Mouse (Mus musculus) v-Abl transformed pro-B cells (cell line): Measurements from ENCODE around the gene 4930470P17Rik.
"Not testable (repeated sequence)": the region's sequence is repeated elsewhere in the genome, so short reads cannot be mapped to it uniquely, and the experiment has no call there.

Experiments
- in situ Hi-C, 2 experiments: fragments of 400-800 bp; cut with MboI; formaldehyde crosslinking; loops; one replicate each; pipeline ENCODE4 v1.15.1; 2025; ENCODE audit not compliant: unreplicated experiment in 2 of 2

The 4930470P17Rik gene

DNA sequence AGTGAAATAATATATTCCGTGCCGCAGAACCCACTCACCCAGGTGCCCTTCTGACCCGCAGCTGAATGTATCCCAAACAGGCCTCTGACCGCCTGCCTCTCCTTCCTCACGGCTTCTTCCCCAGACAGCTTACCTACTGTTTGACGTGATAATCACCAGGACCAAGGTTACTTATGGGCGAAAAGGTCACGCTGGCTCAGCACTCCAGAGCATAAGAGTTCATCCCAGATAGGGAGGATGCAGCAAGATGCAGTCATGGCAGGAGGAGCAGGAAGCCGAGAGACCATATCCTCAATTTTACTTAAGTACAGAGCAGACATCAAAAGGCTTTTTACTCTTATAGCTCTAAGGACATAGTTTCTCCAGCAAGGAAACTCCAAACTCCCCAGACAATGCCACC is at the start of gene 4930470P17Rik:
TSS of gene 4930470P17Rik (minus strand) at position 101 of the 400 bp plus-strand sequence.
- in situ Hi-C loops = no loop called here

DNA sequence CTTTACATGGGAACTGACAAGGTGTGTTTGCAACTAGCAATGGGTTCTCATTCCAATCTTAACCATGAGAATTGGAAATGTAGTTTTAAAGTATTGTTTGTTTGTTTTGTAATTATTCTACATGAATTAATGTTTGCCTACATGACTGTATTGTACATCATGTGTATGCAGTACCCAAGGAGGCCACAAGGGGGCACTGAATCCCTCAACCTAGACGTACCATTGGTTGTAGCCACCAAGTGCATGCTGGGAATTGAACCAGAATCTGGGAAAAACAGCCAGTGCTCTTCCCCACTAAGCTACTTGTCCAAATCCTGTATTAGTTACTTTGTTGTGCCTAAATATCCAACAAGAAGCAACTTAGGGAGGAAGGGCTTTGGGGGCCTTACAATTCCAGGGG is 49.7 kb upstream of the 4930470P17Rik start:
- in situ Hi-C loops = no loop called here

DNA sequence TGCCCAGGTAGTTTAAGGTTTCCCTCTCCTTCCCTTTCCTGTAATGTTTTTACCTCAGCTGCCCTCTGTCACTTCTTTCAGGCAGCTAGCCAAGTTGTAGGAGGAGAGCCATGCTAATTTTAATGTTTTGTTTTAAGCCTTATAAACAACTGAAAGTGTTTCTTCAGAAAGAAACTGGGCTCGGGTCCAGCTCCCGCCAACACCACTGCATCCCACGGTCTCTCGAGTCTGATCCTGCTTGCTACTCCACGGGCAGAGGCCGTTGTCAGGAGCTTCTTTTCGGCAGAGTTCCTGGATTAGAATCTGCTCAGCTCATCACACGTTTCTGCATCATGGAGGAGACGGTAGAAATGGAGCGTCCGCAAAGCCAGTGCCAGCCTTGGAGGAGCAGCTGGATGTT is 46.7 kb upstream of the 4930470P17Rik start:
- in situ Hi-C loops = no loop called here

DNA sequence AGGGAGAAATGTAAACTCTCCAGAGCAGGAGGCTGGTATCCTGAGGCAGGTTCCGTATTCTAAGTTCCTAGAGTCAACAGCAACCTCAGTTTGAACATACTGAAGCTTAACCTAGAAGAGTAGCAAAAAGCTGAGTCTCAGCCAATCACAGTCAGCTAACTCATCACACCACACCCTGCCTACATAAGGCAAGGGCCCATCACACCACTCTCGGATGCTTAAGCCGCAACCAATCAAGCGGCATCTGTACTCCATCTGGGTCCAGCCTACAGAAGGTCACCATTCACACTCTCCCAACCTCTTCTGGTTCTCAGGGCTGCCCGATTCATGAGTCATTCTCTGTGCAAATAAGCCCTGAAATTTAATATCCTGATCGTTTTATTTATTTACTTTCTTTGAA is 44.4 kb upstream of the 4930470P17Rik start:
- in situ Hi-C loops = no loop called here

DNA sequence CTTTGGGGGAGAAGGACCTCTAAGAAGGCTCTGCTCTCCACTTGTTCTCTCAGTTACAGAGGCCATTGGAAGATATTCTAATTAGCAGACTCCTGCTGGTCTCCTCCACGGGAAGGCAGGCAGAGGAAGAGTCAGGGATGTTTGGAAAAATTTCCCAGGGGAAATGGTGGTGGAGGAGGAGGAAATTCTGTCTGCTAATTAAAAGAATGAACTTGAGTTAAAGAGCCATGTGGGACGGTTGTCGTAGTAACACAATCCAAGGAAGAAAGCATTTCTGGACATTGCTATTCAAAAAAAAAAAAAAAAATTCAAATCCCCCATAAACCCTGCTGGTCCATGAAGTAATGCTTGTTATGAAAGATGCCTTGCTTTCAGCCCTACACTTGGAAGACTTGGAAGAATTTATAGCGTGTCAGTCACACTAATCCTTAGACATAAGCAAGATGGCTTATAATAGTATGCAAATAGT is 40.6 kb upstream of the 4930470P17Rik start:
- in situ Hi-C loops = no loop called here

DNA sequence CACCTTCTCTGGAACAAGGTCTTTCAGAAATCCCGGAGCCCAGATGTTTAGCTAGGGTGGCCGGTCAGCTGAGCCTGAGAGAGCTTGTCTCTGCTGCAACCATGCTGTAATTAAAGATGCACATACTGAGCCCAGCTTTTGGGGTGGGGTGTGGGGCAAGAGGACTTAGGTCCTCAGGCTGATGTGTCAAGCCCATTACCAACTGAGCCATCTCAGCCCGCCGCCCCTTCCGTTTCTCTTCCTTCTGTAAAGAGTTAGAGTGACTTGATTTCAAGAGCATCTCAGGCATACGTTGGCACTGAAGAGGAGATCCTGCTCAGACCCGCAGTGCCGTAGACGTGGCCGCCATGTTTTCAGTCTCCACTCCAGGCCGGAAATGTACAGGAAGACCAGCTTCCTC is 38.5 kb upstream of the 4930470P17Rik start:
- in situ Hi-C loops = no loop called here

DNA sequence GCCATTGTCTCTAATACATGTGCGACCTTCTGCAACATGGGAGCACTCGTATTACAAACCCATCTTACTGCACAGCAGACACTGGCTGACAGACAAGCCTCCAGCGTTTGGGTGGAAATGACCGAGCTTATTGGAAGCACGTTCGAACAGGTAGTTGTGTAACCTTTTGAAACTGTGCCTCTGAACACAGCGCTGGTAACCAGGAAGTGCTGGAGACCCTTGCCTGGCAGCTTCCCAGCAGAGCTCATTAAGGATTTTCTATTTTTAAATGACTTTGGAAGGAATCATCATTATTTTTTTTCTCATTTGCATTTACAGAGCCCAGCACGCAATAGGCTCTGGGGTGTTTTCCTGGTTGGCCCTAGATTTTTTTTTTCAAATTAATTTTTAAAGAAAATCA is 36.9 kb upstream of the 4930470P17Rik start:
- in situ Hi-C loops = no loop called here

DNA sequence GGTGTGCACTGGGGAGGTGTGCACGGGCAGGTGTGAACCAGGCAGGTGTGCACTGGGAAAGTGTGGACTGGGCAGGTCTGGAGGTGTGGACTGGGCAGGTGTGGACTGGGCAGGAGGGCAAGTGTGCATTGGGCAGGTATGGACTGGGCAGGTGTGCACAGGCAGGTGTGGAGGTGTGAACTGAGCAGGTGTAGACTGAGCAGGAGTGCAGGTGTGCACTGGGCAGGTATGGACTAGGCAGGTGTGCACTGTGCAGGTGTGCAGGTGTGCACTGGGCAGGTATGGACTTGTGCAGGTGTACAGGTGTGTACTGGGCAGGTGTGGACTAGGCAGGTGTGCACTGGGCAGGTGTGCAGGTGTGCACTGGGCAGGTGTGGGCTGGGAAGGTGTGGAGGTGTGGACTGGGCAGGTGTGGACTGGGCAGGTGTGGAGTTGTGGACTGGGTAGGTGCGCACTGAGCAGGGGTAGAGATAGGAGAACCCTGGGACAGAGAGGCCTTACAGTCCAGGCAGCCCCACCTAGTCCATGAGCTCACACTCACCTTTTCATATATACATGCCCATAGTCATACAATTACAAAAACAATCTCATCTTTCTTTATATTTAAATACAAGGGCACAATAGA is 31.3 kb upstream of the 4930470P17Rik start:
- in situ Hi-C loops = no loop called here

DNA sequence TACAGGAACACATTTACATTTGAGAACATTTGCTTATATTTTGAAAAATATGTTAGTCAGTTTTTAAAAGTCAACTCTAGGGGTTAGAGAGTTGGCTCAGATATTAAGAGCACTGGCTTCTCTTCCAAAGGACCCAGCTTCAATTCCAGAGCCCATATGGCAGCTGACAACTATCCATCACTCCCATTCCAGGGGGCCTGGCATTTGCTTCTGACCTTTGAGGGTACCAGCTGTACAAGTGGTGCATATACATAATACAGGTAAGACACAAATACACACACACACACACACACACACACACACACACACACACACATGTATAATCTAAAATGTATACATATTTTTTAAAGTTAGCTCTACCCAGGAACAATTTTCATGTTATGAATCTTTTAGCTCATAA is 30.6 kb upstream of the 4930470P17Rik start:
- in situ Hi-C loops = no loop called here

DNA sequence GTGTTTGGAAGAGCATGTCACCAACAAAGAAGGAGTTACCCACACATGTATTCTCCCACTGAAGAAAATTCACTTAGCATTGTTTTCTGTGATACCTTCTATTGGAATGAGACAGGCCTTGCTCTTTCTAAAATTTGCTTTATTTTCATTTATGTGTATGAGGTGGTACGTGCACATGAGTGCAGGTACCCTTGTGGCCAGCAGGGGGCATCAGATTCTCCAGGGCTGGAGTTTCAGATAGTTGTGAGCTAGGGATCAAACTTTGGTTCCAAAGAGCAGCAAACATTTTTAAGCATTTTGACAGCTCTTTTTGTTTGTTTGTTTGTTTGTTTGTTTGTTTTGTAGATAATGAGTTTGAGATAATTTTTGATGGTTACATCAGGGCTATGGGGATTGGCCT is 29.6 kb upstream of the 4930470P17Rik start:
- in situ Hi-C loops = no loop called here

DNA sequence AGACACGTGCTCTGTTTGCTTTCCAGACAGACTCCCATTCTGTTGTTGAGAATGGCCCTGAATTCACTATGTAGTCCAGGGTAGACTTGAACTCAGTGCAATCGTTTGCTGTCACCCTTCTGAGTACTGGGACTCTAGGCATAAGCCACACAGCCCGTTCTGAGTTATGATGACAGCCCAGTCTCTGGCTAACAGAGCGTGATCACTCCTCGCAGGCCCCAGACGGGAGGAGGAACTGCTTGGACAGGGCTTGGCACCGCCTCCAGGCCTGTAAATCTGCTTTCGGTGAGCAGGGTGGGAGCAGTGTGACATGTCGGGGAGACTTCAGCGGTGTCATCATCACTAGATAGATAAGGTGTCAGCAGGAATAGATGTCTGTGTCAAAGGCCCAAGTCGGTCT is 28.7 kb upstream of the 4930470P17Rik start:
- in situ Hi-C loops = no loop called here

DNA sequence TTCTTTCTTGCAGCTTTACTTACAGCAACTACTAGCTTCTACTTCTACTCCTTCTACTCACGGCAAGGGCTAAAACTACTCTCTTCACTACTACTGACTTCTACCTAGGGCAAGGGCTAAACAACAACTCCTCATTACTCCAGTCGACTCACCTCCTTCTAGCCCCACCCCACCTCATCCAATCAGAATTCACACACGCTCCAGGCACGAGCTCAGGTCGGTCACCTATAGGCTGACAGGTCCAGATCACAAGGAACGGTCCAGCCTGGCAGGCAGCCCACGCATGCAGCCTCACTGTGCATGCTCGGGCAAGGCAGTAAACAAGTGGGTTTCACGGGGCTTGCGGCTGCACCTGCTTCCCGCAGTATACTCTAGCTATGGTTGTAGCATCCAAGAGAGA is 26.2 kb upstream of the 4930470P17Rik start:
- in situ Hi-C loops = not testable (repeated sequence)

DNA sequence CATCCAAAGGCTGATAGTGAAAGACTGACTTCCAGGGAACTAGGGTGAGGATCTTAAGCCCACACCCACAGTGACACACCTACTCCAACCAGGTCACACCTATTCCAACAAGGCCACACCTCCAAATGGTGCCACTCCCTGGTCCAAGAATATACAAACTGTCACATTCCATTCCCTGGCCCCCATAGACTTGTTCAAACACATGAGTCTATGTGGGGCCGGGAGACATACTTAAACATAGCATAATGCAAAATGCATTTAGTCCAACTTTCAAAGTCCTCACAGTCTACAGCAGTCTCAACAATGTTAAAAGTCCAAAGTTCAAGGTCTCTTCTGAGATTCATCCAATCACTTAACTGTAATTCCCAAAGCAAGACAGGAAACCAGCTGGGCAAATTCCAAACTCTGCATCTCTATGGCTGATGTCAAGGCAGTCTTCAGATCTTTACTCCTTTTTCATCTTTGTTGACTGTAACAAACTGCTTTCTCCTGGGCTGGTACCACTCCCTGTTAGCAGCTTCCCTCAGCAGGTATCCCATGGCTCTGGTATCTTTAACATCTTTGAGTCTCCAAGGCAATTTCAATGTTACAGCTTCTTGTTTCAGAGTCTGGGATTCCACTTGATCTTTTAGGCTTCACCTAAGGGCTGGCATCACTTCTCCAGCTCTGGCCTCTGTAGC is 22.5 kb upstream of the 4930470P17Rik start:
- in situ Hi-C loops = not testable (repeated sequence)

DNA sequence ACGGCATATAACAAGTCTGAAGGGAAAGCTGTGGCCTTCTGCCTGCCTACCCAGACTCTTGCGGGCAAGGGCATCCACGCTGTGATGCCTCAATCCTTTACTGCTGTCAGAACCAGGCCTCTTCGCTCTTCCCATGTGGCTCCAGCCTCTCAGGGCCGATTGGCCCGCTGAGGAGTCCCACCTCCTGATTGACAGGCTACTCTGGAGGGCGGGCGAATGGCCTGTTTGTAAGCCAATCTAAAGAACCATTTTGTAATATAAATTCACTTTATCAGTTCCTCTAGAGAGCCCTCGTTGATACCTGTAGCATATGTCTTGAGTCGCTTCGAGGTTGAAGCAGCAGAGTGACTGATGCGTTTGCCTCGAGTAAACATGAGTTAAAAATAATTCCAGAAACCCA is 21.2 kb upstream of the 4930470P17Rik start:
- in situ Hi-C loops = no loop called here

DNA sequence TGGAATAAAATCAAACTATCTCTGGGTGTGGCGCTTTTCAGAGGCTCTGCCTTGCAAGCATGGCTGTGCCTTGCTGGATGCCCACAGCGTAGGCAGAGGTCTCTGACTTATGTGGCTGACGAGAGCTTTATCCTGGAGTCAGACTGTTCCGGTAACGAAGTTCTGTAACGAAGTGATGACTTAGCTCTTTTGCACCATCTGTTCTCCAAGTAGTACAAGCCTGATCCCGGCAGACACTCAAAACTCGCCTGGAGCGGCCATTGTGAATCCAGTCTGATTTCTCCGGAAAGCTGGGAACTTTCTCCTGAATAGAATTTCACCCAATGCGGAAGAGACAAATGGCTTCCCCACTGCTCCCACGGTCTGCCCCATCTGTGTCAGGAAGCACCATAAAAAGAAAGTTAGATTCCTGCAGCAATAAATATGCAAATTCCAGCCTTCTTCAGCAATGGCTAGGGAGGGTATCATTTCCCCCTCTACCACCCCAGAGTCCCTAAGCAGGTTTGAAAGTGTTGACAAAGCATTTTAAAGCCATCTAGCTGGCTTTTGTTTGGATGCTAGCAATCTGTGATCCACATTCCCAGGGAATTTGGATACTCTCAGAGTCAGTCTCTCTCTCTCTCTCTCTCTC is 17.2 kb upstream of the 4930470P17Rik start:
- in situ Hi-C loops = no loop called here

DNA sequence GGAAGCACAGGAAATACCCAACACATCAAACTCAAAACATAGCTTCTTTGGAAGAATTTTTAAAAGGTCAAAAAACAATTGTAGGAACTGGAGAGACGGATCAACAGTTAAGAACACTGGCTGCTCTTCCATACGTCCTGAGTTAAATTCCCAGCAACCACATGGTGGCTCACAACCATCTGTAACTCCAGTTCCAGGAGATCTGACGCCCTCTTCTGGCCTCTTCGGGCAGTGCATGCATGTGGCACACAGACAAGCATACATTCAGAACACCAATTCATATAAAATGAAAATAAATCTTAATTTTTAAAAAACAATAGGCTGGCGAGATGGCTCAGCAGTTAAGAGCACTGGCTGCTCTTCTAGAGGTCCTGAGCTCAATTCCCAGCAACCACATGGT is 10.0 kb upstream of the 4930470P17Rik start:
- in situ Hi-C loops = not testable (repeated sequence)

DNA sequence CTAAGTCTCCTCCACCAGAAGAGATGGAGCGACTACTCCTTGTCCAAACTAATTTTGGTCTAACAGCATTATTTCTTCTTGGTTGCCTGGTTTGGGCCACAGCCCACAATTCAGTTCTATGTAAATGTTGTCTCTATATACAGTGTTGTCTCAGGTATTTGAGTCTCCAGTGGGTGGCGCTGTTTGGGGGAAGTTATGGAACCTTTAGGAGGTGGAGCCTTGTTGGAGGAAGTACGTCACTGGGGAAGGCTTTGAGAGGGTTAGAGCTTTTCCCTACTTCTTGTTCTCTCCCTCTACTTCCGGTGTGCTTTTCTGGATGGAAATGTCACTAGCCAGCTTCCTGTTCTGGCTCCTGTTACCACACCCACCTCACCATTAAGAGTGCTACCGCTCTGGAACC is 646 bp downstream of the 4930470P17Rik start:
- in situ Hi-C loops = no loop called here

DNA sequence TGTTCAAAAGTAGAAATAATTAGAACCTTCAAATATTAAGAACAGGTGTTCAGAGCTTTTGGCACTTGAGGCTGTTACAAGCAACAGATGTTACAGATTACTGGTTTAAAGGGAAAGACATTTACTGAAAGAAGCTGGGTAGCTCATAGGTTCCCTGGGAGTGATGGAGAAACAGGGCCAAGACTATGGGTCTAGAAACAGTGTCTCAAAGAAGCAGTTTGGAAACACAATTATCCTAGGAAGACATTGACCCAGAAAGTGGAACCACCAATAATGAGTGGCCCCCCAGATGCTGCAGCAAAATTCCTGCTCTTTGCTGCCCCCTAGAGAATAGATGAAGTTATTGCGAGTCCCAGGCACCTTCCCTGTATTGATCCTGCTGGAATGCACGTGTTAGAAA is 4.2 kb downstream of the 4930470P17Rik start:
- in situ Hi-C loops = no loop called here

DNA sequence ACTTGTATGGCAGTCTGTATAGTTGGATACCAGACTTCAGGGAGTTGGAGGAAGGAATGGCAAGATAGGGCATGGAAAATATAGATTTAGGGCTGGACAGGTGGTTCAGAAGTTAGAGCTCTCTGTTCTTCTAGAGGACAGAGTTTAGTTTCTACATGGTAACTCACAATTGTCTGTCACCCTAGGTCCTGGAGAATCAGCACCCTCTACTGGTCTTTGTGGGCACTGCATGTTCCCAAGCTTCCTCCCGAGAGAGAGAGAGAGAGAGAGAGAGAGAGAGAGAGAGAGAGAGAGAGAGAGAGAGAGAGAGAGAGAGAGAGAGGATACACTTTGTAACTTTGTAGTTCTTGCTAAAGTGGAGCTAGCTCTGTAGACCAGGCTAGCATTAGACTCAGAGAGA is 5.1 kb downstream of the 4930470P17Rik start:
- in situ Hi-C loops = no loop called here

DNA sequence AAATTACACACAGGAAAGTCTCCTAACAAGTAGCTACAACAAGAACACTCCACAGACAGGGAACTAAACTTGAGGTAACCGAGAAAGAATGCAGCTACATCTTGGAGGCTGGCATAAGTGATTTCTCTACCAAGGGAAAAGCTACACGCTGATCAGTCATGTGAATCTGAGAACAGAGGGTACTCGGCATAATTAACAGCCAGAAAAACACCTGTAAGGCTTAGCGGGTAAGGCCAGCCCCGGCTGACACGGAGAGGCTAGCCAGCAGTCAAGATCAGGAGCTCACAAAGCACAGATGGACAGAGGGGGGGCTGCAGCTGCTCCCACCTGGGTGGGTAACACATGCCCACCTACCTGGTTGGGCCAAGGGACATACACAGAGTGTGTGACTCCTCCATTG is 9.7 kb downstream of the 4930470P17Rik start:
- in situ Hi-C loops = no loop called here

DNA sequence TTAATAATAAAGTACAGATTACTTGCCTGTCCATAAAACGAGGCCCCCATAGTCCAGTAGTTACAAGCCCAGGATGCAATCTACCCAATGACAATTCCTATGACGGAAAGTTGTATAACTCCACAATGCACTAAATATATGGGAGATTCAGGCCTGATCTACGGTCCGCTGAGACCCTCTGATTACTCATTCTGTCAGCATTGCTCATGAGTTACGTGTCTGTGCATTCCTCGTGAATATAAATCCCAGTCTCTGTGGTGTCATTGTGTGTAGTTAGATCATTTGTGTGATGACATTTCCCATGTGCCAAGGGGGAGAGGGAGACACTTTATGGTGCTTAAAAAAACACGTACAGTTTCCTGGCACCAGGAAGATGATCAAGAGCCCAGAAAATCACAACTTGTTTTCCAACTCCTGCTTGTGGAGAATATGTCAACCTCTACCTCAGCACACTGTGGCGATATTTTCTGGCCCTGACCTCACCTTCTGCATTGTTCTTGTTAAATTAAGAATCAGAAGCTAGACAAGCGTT is 13.4 kb downstream of the 4930470P17Rik start:
- in situ Hi-C loops = no loop called here

DNA sequence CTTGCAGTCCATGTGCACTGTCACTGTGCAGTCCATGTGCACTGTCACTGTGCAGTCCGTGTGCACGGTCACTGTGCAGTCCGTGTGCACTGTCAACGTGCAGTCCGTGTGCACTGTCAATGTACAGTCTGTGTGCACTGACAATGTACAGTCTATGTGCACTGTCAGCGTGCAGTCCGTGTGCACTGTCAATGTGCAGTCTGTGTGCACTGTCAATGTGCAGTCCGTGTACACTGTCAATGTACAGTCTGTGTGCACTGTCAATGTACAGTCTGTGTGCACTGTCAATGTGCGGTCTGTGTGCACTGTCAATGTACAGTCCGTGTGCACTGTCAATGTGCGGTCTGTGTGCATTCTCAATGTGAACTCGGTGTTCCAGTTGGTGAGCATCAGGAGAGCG is 17.1 kb downstream of the 4930470P17Rik start:
- in situ Hi-C loops = no loop called here
